Mouse (Mus musculus): ENCODE data around the gene Chrna4. TPM values are rescaled to one million over a fixed set of nuclear protein-coding genes. Genes with fewer than 3 reads are reported as not detected.

Chrna4 gene
- polyA plus RNA-seq, 1 experiment from 2014 or later: 5.5 TPM

GRCm38 (mm10) chr2:181060127-181060526 lies 16.8 kb upstream of the Chrna4 start:
- H3K4me1 ChIP-seq: peaks cover 23% of the 10 kb centered on the region
- peaks cover 7% of the 10 kb centered on the region; the same call in 1 of the 2 replicates for H3K27me3 ChIP-seq (replicated peaks; ENCODE audit: low read depth, poor library complexity, severe bottlenecking)
- DNase-seq (ENCODE audit: low spot score): peak; percentile 78
- H3K9me3 ChIP-seq: no peaks in the 10 kb centered on the region
- 17% methylated on average over 5 of the region's 5 CpGs for WGBS
- no peaks in the 10 kb centered on the region for H3K36me3 ChIP-seq (replicated peaks)
- no peak overlapping the region for H3K27ac ChIP-seq (replicated peaks)
- no peak overlapping the region for H3K4me3 ChIP-seq

GRCm38 (mm10) chr2:181058193-181058592 lies 14.8 kb upstream of the Chrna4 start:
- Histone ChIP-seq H3K27me3 (replicated peaks; ENCODE audit: low read depth, poor library complexity, severe bottlenecking) (peaks cover 7% of the 10 kb centered on the region; the same call in 1 of the 2 replicates), H3K9me3 (no peaks in the 10 kb centered on the region), H3K4me1 (peaks cover 23% of the 10 kb centered on the region), H3K36me3 (replicated peaks) (no peaks in the 10 kb centered on the region), H3K27ac (replicated peaks) (no peak overlapping the region), H3K4me3 (no peak overlapping the region)
- DNase-seq (ENCODE audit: low spot score): no peak
- 51% methylated on average over 3 of the region's 3 CpGs for WGBS

DNA sequence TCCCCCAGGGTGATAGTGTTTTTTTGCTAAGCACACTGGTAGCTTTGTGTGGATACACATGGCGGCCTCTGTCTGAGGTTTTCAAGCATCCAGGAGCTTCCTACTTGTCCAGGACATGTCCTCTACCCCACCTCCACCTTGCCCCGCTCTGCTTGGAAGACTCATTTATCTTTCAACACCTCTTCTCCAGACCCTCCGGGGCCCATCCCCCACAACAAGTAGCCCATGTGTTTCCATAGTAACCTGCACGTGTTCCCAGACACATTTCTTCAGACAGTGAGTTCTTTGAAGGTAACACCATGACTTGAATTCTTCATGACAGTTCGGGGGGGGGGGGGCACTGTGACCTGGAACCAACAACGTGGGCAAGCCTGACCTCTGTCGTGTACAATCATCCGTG lies 14.0 kb upstream of the Chrna4 start:
- Histone ChIP-seq H3K4me1 (peaks cover 23% of the 10 kb centered on the region), H3K27ac (replicated peaks) (no peak overlapping the region), H3K4me3 (no peak overlapping the region), H3K9me3 (no peaks in the 10 kb centered on the region), H3K27me3 (replicated peaks; ENCODE audit: low read depth, poor library complexity, severe bottlenecking) (peaks cover 7% of the 10 kb centered on the region; the same call in 1 of the 2 replicates), H3K36me3 (replicated peaks) (no peaks in the 10 kb centered on the region)
- WGBS: 61% methylated on average over 8 of the region's 8 CpGs
- no peak for DNase-seq (ENCODE audit: low spot score)

DNA sequence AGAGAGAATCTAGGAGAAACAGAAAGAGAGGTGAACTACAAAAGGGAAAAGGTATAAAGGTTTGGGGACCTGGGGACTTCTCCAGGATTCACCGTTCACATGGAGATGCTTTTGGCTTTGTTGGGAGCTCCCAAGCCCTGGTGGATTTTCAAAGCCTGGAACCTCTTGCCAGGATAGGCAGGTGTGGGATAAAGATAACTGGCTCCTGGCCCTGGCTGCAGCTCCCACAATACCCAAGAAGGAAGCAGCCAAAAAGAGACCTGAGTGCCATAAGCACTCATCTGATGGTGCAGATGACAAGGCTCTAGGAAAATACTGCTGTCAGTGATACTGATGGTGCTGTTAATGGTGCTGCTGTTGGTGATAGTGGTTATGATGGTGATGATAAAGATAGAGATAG lies 8.8 kb upstream of the Chrna4 start:
- H3K9me3 ChIP-seq: no peaks in the 10 kb centered on the region
- DNase-seq (ENCODE audit: low spot score): no peak
- WGBS: 88% methylated on average over 1 of the region's 1 CpGs
- no peak overlapping the region for H3K4me3 ChIP-seq
- H3K4me1 ChIP-seq: peaks cover 6% of the 10 kb centered on the region
- no peak overlapping the region for H3K27ac ChIP-seq (replicated peaks)
- no peaks in the 10 kb centered on the region for H3K36me3 ChIP-seq (replicated peaks)
- H3K27me3 ChIP-seq (replicated peaks; ENCODE audit: low read depth, poor library complexity, severe bottlenecking): no peaks in the 10 kb centered on the region

- DNase-seq (ENCODE audit: low spot score): no peak
- H3K27me3 ChIP-seq (replicated peaks; ENCODE audit: low read depth, poor library complexity, severe bottlenecking): no peaks in the 10 kb centered on the region
- H3K4me1 ChIP-seq: peaks cover 9% of the 10 kb centered on the region
- no peak overlapping the region for H3K27ac ChIP-seq (replicated peaks)
- no peaks in the 10 kb centered on the region for H3K36me3 ChIP-seq (replicated peaks)
- no peak overlapping the region for H3K4me3 ChIP-seq
- WGBS: 85% methylated on average over 9 of the region's 9 CpGs
- H3K9me3 ChIP-seq: no peaks in the 10 kb centered on the region
These were observed 5.6 kb upstream of the Chrna4 start for GRCm38 (mm10) chr2:181048986-181049385.

- WGBS: 79% methylated on average over 7 of the region's 7 CpGs
- Histone ChIP-seq H3K9me3 (no peaks in the 10 kb centered on the region), H3K4me3 (no peak overlapping the region), H3K27me3 (replicated peaks; ENCODE audit: low read depth, poor library complexity, severe bottlenecking) (0 out of 2 replicates have a peak, but pooled peaks cover under 1% of the 10 kb centered on the region), H3K27ac (replicated peaks) (no peak overlapping the region), H3K4me1 (peaks cover 14% of the 10 kb centered on the region), H3K36me3 (replicated peaks) (no peaks in the 10 kb centered on the region)
- DNase-seq (ENCODE audit: low spot score): no peak
These were observed 5.1 kb upstream of the Chrna4 start for GRCm38 (mm10) chr2:181048252-181048945.

GRCm38 (mm10) chr2:181044001-181044400 lies 655 bp upstream of the Chrna4 start:
- peaks cover 45% of the 10 kb centered on the region for H3K27me3 ChIP-seq (replicated peaks; ENCODE audit: low read depth, poor library complexity, severe bottlenecking)
- no peaks in the 10 kb centered on the region for H3K9me3 ChIP-seq
- H3K36me3 ChIP-seq (replicated peaks): no peaks in the 10 kb centered on the region
- peak overlapping the region; percentile 58; the same call in 1 of the 2 replicates for H3K27ac ChIP-seq (replicated peaks)
- peak; percentile 45 for DNase-seq (ENCODE audit: low spot score)
- no peak overlapping the region for H3K4me3 ChIP-seq
- peaks cover 45% of the 10 kb centered on the region for H3K4me1 ChIP-seq
- WGBS: 8% methylated on average over 3 of the region's 3 CpGs

DNA sequence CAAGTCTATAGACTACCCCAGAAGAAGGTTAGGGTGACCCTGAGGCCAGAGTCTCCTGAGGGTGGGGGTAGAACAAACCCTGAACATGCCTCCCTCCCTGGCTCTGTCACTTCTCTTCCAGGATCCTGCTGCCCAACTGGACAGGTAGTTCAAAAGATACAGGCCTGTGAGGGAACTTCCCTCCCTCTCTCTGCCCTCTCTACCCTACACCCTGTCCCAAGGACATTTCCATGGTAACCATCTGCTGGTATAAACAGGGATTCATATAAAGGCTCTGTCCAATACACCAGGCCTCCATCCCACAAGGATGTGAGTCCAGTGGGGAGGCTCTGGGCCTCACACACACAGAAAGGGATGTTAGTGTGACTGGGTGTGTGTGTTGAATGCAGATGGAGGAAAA lies 970 bp downstream of the Chrna4 start:
- Histone ChIP-seq H3K27ac (replicated peaks) (peak overlapping the region; percentile 58; the same call in 1 of the 2 replicates), H3K27me3 (replicated peaks; ENCODE audit: low read depth, poor library complexity, severe bottlenecking) (peaks cover 61% of the 10 kb centered on the region), H3K4me1 (peaks cover 61% of the 10 kb centered on the region)

GRCm38 (mm10) chr2:181041941-181042340 lies 1.4 kb downstream of the Chrna4 start:
- DNase-seq (ENCODE audit: low spot score): peak; percentile 23
- H3K9me3 ChIP-seq: no peaks in the 10 kb centered on the region
- H3K27ac ChIP-seq (replicated peaks): peak overlapping the region; percentile 58; the same call in 1 of the 2 replicates
- no peak overlapping the region for H3K4me3 ChIP-seq
- H3K4me1 ChIP-seq: peaks cover 61% of the 10 kb centered on the region
- no peaks in the 10 kb centered on the region for H3K36me3 ChIP-seq (replicated peaks)
- WGBS: 2% methylated on average over 7 of the region's 7 CpGs
- peaks cover 65% of the 10 kb centered on the region for H3K27me3 ChIP-seq (replicated peaks; ENCODE audit: low read depth, poor library complexity, severe bottlenecking)

More for the DNA sequence above, 970 bp downstream of the Chrna4 start:
- Histone ChIP-seq H3K4me3 (no peak overlapping the region), H3K36me3 (replicated peaks) (no peaks in the 10 kb centered on the region), H3K9me3 (no peaks in the 10 kb centered on the region)
- DNase-seq (ENCODE audit: low spot score): no peak

DNA sequence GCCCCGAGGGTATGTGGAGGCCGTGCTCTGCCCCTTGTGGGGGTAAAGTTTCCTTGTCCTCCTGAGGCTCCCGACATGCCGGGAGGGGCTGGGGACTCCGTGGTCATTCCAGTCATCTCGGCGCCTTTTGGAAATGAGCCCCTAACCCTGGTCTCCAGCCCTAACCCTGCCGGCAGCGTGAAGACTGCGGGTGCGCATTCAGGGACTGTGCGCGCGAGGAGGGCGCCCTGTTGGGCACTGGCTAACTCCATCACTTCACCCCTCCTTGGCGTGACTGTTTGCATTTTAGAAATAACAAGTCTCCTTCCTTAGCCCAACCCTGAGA lies 4.0 kb downstream of the Chrna4 start:
- DNase-seq (ENCODE audit: low spot score): no peak
- under 1% methylated on average over 16 of the region's 16 CpGs for WGBS
- Histone ChIP-seq H3K36me3 (replicated peaks) (no peaks in the 10 kb centered on the region), H3K9me3 (no peaks in the 10 kb centered on the region), H3K27me3 (replicated peaks; ENCODE audit: low read depth, poor library complexity, severe bottlenecking) (peaks cover 90% of the 10 kb centered on the region), H3K4me1 (peaks cover 55% of the 10 kb centered on the region), H3K4me3 (peak overlapping the region; percentile 73), H3K27ac (replicated peaks) (peak overlapping the region; percentile 78)

DNA sequence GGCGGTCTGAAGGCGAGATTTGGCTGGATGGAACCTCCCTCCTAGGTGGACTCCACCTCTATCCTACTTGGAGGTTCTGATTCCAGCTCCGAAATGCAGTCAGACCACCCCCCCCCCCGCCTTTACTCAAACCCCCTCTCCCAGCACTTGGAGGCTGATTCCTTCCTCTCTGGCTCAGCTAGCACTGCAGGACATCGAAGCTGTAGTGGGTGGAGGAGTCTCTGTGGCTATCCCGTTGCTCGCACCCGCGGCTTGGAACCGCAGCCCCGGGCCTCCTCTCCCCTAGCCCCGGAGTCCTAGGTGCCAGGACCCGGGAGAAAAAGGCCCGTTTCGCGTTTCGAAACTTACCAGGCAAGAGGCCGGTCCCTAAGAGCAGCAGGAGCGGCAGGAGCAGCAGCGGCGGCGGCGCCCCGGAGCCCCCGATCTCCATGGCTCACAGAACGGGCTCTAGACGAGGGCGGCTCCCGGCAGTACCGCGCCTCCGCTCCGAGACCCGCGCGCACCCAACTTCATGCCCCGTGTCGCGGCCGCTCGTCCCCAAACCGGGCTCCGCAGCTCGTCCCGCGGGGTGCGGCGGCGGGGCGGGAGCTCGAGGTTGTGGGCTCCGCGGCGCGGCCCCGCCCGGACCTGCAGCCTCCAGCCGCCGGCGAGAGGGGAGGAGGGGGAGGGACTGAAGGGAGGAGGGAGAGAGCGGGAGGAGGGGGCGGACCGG lies 4.5 kb downstream of the Chrna4 start:
- Histone ChIP-seq H3K9me3 (no peaks in the 10 kb centered on the region), H3K27ac (replicated peaks) (peak overlapping the region; percentile 78), H3K4me3 (peak overlapping the region; percentile 73), H3K27me3 (replicated peaks; ENCODE audit: low read depth, poor library complexity, severe bottlenecking) (peaks cover 92% of the 10 kb centered on the region), H3K4me1 (peaks cover 50% of the 10 kb centered on the region), H3K36me3 (replicated peaks) (no peaks in the 10 kb centered on the region)
- DNase-seq (ENCODE audit: low spot score): peak; percentile 77
- WGBS: under 1% methylated on average over 63 of the region's 63 CpGs

GRCm38 (mm10) chr2:181036561-181036960 lies 6.8 kb downstream of the Chrna4 start:
- Histone ChIP-seq H3K4me3 (no peak overlapping the region), H3K36me3 (replicated peaks) (no peaks in the 10 kb centered on the region), H3K9me3 (no peaks in the 10 kb centered on the region), H3K4me1 (peaks cover 28% of the 10 kb centered on the region), H3K27me3 (replicated peaks; ENCODE audit: low read depth, poor library complexity, severe bottlenecking) (peaks cover 73% of the 10 kb centered on the region), H3K27ac (replicated peaks) (no peak overlapping the region)
- DNase-seq (ENCODE audit: low spot score): no peak
- 81% methylated on average over 6 of the region's 6 CpGs for WGBS

- peaks cover 59% of the 10 kb centered on the region for H3K27me3 ChIP-seq (replicated peaks; ENCODE audit: low read depth, poor library complexity, severe bottlenecking)
- WGBS: 84% methylated on average over 7 of the region's 7 CpGs
- H3K4me1 ChIP-seq: peaks cover 26% of the 10 kb centered on the region
- H3K4me3 ChIP-seq: no peak overlapping the region
- H3K36me3 ChIP-seq (replicated peaks): no peaks in the 10 kb centered on the region
- H3K27ac ChIP-seq (replicated peaks): no peak overlapping the region
- no peak for DNase-seq (ENCODE audit: low spot score)
- H3K9me3 ChIP-seq: no peaks in the 10 kb centered on the region
These were observed 8.2 kb downstream of the Chrna4 start for GRCm38 (mm10) chr2:181035186-181035585.

Data from embryonic facial prominence, embryonic 10.5 days (tissue).